Mouse (Mus musculus) layer of hippocampus, postnatal 14 days (tissue): ENCODE measurements around the gene Mtfr1l. TPM values are rescaled to one million over a fixed set of nuclear protein-coding genes. Genes with fewer than 3 reads are reported as not detected.

Source experiments
- DNase-seq, 2 experiments: peaks; one replicate each; pipeline ENCODE4 v3.0.0; 2021 to 2022; ENCODE audit warnings: low spot score in 2 of 2, mixed read lengths in 1 of 2
- total RNA-seq, 2 experiments: library from RNA; stranded (reverse); gene quantifications; 2 replicates each; pipeline ENCODE4 v1.2.3; 2021

The Mtfr1l gene
- total RNA-seq, 2 experiments from 2014 or later, result 73.0 to 77.8 TPM

GRCm38 (mm10) chr4:134558570-134559113, 23.5 kb upstream of the Mtfr1l start:
- DNase-seq, result no peak

GRCm38 (mm10) chr4:134557626-134558249, 22.6 kb upstream of the Mtfr1l start:
- no peak for DNase-seq

- no peak for DNase-seq
Observed at GRCm38 (mm10) chr4:134555956-134556580, 20.9 kb upstream of the Mtfr1l start.

- DNase-seq, result no peak
Observed at GRCm38 (mm10) chr4:134553631-134554030, 18.4 kb upstream of the Mtfr1l start.

GRCm38 (mm10) chr4:134551494-134552316, 16.5 kb upstream of the Mtfr1l start, which contains the start of gene Selenon:
Gene Selenon (minus strand): TSS chr4:134552166.
- DNase-seq, result peak in 1 of 2 experiments; percentile 37

- DNase-seq, result no peak
Observed at GRCm38 (mm10) chr4:134549899-134550298, 14.7 kb upstream of the Mtfr1l start.

- DNase-seq, result no peak
Observed at GRCm38 (mm10) chr4:134548169-134548938, 13.2 kb upstream of the Mtfr1l start.

- DNase-seq, result no peak
Observed at GRCm38 (mm10) chr4:134546814-134547705, 11.9 kb upstream of the Mtfr1l start.

- peak; percentile 92 to 93 for DNase-seq
Observed at GRCm38 (mm10) chr4:134543261-134543660, 8.1 kb upstream of the Mtfr1l start.

- no peak for DNase-seq
Observed at GRCm38 (mm10) chr4:134542726-134543125, 7.5 kb upstream of the Mtfr1l start.

GRCm38 (mm10) chr4:134538997-134539580, 3.9 kb upstream of the Mtfr1l start:
- DNase-seq, result no peak

GRCm38 (mm10) chr4:134535787-134536151, 582 bp upstream of the Mtfr1l start:
- DNase-seq, result peak in 1 of 2 experiments; percentile 58

- DNase-seq, result peak; percentile 54 to 57
Observed at GRCm38 (mm10) chr4:134534124-134534886, 882 bp downstream of the Mtfr1l start.

GRCm38 (mm10) chr4:134533421-134533820, 1.8 kb downstream of the Mtfr1l start:
- no peak for DNase-seq

GRCm38 (mm10) chr4:134532928-134533327, 2.3 kb downstream of the Mtfr1l start:
- no peak for DNase-seq

GRCm38 (mm10) chr4:134526220-134526619, 9.0 kb downstream of the Mtfr1l start:
- no peak for DNase-seq

- no peak for DNase-seq
Observed at GRCm38 (mm10) chr4:134525806-134526205, 9.4 kb downstream of the Mtfr1l start.

GRCm38 (mm10) chr4:134523447-134523846, 11.7 kb downstream of the Mtfr1l start:
- DNase-seq, result no peak

GRCm38 (mm10) chr4:134519281-134519680, 15.9 kb downstream of the Mtfr1l start:
- peak in 1 of 2 experiments; percentile 62 for DNase-seq
